Mouse (Mus musculus) cerebellum, adult 11-12 months (tissue): ENCODE results near the gene Lamc1.
"Not testable (repeated sequence)": the region's sequence is repeated elsewhere in the genome, so short reads cannot be mapped to it uniquely, and the experiment has no call there.

ENCODE experiments used
- DNase-seq: peaks from one replicate; pipeline ENCODE4 v3.0.0; 2022

Lamc1 gene

DNA sequence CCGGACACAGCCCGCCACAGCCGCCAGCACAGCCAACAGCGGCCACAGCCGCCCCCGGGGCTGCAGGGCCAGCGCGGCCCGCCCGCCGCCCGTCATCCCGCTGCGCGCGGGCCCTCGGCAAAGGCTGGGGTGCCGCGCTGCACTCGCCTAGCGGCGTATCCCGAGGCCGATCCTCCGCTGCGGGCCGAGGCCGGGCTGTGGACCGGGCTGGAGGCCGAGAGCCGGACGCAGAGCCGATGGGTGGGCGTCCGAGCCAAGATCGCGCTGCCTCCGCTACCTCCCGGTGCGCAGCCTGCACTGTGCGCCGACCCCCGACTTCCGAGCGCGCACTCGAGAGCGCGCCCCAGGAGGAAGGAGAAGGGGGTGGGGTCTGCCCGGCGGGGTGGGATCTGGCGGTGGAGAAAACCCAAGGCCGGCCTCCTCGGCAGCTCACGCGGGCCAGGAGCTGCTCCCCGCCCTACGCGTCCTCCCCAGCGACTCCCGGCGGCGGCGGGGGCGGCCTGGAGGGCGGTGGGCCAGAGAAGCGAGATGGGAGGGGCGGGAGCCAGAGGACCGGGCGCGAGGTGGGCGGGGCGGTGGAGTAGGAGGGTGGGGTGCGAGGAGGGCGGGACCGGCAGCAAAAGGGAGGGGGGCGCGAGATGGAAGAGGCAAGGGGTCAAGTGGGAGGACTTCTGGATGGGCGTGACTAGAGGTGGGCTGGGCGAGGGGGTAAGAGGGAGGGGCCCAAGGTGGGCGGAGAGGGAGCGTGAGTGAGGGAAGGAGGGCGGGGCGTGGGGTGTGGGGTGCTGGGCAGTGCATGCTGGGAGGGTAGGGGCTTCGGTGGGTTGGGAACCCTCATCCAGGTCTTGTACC lies at the start of gene Lamc1:
TSS of gene Lamc1 (minus strand) at position 343 of the 852 bp plus-strand sequence.
- DNase-seq = peak; percentile 77

DNA sequence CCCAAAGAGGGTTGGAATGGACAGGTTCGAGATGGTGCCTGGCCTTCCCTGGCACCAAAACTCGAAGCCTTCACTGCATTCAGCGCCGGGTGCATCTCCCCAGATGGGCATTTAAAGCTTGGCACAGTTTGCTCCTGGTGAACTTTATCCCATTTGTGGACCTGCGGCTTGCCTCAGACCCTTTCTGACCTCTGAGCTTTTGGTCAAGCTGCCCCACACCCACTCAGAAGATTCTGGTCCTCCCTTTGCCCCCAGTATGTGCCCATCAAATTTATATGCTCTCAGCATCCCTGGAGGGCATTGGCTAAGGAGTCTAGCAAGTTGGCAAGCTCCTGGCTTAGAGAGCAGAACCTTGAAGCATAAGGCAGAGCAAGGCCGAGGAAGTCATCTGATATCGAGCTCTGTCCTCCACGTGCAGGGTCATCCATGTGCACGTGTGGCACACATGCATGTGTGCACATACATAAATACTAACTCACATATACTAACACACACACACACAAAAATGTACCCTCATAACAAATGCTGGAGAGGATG lies 48.2 kb upstream of the Lamc1 start:
- DNase-seq = no peak

DNA sequence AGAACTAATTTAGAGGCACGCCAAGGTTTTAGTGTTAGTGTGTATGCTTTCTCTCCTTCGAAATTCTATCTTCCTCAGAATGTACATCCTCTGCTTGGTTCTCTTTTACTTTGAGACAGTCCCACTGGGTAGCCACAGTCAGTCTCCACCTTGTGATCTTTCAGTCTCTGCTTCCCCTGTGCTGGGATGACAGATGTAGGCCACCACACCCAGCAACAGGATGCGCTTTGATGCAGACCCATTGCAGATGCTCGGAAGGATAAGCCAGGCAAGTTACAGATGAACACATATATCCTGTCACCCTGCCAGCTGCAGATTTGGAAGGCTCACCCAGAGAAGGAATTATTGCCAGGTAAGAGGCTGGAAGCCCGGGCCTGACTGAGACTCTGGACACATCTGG lies 47.2 kb upstream of the Lamc1 start:
- no peak for DNase-seq

DNA sequence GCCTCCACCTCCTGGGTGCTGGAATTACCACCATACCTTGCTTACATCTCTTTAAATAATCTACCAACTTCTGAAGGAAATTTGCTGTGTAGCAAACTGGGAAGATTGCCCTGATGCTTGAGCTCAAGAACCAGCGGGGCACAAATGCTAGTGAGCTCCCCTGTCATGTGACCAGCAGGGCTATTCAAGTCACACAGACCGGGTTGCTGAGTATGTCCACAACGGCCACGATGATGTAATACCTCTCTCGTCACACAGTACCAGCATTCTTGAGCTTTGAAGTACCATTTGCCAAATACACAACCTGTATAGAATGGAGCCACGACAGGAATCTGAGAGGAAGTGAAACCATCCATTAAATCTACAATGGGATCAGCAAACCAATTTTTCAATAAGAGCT lies 46.0 kb upstream of the Lamc1 start:
- no peak for DNase-seq

DNA sequence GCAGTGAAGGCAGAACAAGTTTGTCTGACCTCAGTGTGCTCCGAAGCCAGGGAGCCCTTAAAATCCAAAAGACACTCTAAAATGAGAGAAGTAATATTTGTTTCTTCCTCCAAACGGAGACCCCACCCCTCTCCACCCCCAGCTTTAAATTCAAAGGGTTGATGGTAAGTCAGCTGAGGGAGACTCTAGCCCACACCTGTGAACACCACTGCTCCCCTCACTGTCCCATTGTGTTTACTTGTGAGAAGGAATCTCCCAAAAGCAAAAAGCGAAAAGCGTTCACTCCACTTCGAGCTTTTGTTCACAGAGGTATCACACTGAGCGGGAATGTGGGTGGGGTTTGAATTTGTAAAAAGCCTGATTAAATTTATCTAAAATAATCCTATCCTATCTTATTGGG lies 43.9 kb upstream of the Lamc1 start:
- no peak for DNase-seq

DNA sequence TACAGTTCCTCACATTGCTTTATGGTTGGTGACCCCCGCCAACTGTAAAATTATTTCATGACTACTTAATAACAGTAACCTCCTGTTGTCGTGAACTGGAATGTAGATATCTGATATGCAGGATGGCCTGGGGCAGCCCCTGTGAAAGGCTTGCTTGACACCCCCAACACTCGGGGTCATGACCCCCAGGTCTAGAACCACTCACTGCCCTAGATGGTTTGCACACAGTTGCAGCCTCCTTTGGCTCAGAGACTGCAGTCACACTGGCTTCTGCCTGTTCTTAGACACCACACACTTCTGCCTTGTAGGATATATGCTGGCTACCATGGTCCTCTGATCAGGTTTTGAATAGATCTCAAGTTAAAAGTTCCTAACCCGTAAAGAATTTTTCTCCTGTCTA lies 41.5 kb upstream of the Lamc1 start:
- DNase-seq = no peak

DNA sequence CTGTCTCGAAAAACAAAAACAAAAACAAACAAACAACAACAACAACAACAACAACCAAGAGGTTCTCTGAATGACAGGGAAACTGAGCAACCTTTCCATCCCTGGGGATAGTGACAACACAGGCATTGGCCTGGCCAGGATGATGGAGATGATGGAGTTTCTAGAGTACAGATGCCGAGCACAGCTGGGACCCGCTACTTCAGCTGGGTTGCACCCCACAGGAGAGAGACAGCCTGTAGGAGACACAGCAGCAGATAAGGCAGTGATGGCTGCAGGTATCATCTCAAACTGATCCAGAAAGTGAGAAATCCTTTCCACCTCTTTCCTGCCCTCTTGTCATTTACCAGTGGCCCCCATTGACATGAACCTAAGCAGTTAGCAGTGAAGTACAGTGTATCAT lies 39.3 kb upstream of the Lamc1 start:
- no peak for DNase-seq

DNA sequence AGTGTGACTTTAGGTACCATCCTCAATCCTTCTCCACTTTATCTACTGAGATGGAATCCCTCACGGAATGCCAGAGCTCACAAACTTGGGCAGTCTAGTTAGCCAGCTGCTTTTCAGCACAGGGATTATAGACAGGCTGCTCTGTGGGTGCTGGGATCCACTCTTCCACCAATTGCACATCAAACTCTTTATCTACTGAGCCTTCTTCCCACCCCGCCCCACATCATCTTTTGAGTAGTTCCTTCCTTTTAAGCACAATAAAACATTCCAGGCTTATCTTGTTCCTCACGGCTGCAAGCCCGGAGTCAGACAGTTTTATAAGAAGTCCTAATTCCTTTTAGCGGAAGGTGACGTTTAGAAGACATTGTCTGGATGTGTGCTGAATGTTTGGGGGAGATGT lies 36.4 kb upstream of the Lamc1 start:
- DNase-seq = no peak

DNA sequence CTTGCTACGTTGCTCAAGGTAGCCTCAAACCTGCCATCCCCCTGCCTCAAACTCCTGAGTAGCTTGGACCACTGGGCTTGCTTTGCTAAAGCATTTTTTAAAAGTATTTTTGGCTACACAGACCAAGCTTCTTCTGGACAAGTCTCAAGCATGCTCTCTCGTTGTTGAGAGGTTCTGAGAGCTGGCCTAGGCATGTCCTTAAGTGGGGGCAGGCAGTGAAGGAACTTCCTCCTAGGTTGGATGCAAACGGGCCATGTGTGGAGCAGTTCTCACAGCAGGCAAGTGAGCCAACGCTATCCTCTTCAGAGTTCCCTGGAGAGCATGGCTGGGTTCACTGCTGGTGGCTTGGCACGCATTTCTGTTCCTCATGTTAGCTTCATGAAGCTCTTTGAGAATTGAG lies 34.5 kb upstream of the Lamc1 start:
- DNase-seq = no peak

DNA sequence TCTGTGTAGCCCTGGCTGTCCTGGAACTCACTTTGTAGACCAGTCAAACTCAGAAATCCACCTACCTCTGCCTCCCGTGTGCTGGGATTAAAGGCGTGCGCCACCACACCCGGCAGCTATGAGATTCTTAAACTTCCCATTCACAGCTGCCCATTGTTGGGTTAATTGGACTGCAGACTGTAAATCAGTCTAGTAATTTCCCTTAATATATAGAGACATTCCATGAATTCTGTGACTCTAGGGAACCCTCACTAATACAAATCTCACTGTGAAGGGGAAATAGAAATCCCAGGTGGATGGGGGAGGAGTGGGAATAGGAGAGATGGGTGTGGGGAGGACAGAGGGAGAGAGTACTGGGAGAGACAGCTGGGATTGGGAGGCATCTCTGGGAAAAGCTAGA lies 29.3 kb upstream of the Lamc1 start:
- no peak for DNase-seq

DNA sequence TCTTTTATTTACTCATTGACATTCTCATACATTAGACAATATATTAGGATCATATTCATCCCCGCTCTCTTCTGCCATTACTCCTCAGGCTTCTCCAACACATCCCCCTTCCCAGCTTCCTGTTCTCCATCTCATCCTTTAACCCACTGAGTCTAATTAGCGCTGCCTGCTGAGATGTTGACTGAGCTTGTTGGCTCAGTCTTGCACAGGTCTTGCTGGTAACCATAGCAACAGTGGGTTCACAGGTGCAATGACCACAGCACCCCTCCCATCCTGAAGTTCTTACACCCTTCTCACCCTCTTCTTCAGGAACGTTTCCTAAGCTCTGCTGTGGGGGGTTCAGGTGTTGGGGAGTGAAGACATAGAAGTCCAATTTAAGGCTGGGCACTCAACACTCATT lies 28.0 kb upstream of the Lamc1 start:
- no peak for DNase-seq

DNA sequence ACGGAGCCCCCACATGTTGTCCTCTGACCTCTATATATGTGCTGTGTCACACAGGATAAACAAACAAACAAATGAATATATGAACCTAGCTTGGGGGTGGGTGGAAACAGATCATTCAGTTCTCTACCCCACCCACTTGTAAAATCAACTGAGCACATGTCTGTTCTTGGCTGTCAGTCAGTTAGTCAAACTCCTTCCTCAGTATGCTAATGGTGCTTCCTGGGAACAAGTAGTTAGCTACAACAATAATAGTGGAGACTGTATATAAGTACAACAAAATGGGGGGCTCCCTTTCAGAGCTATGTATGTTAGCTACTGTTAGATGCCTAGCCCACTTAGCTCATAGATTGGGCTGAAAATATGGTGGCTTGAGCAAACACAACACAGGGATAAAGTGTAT lies 24.6 kb upstream of the Lamc1 start:
- DNase-seq = no peak

DNA sequence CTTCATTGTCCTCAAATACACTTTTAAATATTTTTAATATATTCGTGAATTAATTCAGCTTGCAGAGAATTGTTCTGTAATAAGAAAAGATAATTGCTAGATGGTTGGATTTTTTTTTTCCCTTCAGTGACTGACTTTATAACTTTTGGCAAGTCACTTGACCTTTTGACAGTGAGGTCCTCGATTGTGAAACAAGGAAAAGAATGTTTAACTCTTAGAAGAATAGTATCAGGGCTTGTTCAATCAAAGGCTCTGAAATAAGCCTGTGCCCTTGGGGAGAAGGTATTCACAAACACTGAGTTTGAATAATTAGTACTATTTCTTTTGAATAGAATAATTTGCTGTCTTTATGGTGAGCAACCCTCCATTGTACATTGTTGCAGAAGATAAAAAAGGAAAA lies 21.9 kb upstream of the Lamc1 start:
- DNase-seq = no peak

DNA sequence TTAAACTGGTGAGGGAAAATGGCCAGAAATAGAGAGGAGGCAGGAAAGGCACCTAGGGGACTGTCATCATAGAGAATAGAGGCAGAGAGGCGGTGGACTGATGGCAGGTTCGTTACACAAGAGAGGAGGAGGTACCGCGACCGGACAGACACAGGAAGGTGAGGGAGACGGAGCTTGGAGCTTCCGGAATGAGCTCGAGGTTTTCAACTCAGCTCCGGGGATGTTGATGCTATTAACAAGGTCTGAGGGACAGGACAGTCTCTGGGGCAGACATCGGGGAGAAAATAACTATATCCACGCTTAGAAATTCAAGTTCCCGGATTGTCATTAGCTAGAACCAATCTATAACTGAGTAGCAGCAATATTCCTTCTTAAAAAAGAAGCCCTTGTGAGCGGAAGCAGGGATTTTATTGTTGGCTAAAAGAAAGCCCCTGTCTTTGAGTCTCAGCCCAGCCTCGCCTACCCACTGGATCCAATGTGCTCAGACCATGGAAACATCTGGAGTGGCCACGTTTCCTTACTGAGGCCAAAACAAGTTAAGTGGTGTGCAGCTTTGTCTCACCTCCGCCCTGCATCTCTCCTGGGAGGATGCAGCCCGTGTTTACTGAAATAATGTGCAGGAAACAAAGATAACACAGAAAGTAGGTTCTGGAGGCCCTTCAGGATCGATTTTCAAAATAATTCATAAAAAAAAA lies 21.3 kb upstream of the Lamc1 start:
- no peak for DNase-seq

DNA sequence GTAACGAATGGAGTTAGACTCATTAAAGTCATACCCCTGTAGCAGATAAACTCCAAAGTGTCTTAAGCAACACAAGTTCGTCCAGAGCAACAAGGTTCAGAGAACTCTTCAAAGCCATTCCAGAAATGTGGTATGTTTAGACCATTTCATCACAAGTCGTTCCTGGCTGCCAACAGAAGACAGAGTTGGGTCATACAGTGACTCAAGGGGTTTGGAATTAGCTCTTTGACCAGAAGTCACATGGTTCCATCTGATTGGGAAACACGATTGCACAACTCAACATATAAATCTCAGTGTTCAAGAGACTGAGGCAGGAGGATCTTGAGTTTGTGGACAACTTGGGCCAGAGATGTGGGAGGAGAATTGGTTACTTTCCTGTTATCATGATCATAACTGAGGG lies 18.4 kb upstream of the Lamc1 start:
- no peak for DNase-seq

DNA sequence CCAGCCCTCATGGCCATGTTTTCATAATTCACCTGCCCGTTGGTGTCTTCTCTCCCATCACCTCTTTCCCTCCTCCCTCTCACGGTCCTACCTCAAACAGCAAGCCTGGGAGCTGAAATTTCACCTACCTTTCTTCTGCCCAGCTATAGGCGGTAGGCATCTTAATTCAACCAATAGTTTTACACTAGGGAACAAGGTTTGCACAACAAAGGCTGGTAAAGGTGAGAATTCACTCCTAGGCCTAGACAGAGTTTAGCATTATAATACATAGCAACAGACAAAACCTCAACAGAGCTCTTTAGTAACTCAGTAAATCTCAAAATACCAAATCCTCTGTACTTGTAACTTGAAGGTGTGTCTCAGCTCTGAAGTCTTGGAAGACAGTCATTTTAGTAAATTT lies 15.1 kb upstream of the Lamc1 start:
- no peak for DNase-seq

DNA sequence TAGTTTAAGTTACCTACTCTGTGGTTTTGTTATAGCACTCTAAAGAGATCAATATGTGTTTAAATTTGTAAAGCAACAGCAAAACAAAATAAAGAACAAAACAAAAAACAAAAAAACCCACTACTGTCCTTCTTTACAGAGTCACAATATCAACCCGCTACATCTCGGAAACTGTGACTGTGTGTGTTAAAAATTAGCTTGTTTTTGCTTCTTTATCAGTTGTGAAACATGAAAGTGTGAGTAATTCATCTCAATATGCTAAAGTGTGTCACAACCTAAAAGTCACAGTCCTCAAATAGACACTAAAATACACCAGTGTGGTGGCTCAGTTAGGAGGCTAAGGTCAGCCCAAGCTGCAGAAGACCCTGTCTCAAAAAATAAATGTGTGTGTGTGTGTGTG lies 14.5 kb upstream of the Lamc1 start:
- no peak for DNase-seq

DNA sequence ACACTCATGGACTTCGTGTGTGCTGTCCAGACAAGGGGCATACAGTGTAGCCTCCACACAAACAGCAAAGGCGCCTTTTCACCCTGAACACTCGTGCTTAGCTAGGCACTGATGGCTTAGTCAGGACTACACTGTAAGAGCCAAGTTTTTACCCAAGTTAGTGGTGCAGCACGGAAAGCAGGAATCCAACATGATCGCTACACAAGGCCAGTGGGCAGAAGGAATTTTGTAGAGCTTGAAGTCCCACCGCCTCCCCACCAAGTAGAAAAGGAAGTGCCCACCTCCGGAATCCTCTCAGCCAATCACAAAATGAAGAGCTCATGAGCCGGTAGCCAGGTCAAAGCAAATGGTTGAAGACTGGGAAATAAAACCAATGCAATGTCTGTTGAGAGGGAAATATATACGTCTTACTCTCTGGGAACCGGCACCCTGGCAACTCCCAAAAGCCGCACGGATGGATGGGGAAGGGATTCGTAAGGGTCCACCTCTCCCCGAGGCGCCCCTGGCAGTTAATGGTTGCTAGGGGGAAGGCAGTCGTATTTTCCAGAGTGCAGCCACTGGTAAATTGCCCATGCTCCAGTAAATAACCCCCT lies 13.2 kb upstream of the Lamc1 start:
- peak; percentile 6 for DNase-seq

DNA sequence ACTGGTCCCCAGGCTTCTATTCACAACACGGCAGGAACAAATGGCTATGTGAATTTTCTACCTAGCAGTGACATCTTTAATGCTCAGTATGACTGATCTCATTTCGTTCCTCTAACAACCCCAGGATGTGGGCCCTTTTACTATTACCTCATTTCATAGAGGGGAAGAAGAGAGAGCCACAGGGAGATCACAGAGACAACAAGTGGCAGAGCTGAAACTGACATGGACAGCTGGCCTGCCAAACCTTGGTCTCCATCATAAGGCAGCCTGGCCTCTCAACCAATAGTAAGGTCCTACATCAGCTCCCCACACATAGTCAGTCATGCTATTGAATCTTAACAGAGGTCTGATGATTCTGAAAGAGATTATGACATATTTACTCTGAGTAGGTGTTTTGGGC lies 12.4 kb upstream of the Lamc1 start:
- DNase-seq = no peak

DNA sequence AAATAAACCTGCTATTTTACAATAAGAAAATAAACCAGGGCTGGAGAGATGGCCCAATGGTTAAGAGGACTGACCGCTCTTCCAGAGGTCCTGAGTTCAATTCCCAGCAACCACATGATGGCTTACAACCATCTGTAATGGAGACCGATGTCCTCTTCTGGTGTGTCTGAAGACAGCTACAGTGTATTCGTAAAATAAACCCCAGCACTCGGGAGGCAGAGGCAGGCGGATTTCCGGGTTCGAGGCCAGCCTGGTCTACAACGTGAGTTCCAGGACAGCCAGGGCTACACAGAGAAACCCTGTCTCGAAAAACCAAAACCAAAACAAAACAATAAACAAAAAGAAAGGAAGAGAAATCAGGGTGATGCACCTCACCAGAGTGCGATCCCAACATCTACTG lies 2.9 kb upstream of the Lamc1 start:
- DNase-seq = not testable (repeated sequence)

DNA sequence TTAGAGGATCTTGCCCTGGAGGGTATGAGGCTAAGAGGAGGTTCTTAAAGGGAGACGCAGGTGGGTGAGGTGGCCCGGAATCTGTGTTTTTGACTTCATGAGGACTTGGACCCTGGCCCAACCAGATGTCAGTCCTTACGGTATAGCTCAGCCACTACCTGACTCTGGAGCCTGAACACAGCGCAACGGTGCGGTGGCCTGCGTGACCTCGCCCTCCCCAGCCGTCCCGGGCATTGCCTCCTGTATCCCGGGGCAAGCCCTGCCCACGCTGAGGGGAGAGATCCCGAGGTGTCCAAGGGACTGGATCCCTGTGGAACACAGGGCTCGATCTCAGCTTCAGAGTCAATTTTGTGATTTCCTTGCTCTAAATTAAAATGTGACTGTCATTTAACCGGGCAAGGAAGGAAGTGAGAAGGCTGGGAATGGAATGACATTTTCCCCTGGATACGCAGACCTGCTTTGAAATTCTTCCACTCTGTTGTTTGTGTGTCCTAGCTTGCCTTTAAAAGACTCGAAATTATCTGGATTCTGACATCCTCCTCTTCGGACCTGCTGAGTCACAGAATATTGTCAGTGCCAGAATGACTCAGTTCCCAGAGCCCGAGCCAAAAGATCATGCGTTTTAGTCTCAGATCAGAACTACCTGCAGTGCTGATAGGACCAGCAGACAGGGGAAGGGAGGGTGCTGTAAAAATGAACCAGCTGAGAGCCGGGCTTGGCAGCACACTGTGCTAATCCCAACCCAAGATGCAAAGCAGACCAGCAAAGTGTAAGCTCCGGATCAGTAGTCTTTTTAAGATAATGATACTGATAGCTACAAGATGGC lies 923 bp upstream of the Lamc1 start:
- DNase-seq = peak; percentile 42

DNA sequence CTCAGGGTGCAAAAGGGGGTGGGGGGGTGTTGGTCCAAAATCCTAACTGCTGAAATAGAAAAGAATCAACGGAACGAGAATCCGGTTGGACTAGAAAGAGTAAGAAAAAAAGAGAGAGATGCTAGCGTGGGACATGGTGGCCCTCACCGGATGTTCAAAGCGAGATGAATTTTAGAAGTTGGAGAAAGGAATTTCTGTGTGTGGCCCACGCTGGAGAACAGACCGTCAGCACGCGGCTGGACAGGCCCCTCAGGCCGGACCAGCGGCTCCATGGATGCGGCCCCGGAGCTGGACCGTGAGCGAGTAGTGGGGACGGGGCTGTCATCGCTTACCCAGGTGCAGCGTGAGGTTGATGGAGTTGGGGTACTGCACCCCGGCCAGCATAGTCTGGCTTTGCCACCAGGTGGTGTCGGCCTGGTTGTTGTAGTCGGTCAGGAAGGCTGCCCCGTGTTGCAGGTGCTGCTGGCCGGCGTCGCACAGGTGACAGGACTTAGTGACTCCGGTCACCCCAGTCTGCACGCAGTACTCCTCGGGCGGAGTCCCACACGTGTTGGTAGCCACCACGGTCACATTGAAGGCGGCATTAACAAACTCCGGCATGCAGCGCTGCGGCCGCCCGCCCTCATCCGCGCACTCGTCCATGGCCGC lies 666 bp downstream of the Lamc1 start:
- DNase-seq = peak; percentile 63

DNA sequence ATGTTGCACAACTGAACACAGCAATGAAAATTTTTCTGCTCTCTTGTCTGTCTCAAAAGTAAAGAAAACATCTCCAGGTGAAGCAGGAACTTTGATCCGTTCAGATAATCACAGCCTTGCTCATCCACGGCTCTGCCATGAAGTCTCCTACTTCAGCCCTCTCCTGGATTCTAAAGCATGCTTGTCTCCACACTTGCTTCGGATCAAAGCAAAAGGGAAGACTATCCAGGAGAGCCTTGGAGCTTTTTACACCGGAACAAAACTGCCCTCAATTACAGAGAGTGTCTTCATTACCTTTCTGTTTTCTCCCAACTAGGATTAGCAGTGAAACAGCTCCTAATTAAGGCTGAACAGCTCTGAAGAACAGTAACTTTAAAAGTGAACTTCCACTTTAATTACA lies 1.4 kb downstream of the Lamc1 start:
- DNase-seq = no peak
